Mouse (Mus musculus): ENCODE data around the gene Fam171a1. TPM values are rescaled to one million over a fixed set of nuclear protein-coding genes. Genes with fewer than 3 reads are reported as not detected.

The Fam171a1 gene
- polyA plus RNA-seq, 1 experiment from 2014 or later, result 31.2 TPM

DNA sequence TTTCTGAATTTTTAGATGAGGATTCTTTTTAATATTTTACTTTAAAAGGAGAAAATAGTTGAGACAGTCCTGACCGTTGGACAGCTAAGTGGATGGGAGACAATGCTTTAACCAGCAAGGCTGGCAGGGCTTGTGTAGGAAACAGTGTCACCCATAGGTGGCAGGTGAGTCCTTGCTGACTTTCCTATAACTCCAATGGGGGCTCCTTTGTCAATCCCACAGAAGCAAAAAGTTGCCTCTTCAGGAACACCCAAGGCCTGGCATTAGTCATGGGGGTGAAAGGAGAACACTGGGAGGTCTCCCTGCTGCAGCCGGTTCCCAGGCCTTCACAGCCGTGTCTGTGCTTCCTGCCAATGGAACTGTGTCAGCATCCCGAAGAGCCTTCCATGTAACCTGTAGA, 114.5 kb downstream of the Fam171a1 start:
- Histone ChIP-seq H3K4me1 (no peaks in the 10 kb centered on the region), H3K4me2 (replicated peaks) (no peak overlapping the region), H3K36me3 (peaks cover 22% of the 10 kb centered on the region), H3K27ac (replicated peaks) (no peak overlapping the region), H3K27me3 (no peaks in the 10 kb centered on the region), H3K9me3 (no peaks in the 10 kb centered on the region), H3K9ac (replicated peaks) (no peak overlapping the region), H3K4me3 (no peak overlapping the region)
- ATAC-seq (replicated peaks), result peak; percentile 60; the same call in 1 of the 2 replicates
- WGBS, result 77% methylated on average over 4 of the region's 4 CpGs

DNA sequence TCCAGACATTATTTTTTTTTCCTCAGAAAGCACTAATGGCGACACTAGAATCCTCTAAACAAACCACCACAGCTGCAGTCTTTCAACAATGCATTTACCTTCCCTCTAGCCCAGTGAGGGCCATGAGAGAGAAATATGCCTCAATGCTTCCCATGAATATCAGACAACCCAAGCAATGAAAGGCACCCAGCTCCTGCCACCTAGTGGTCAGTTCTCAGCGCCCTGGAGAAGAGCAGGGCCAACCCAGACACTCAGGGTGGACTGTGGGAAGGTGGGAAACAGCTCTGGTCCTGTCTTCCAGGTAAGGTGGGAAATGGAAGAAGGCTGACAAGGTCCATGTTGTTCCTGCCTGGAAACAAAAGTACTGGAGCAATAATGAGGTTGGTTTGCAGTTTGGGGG, 115.0 kb downstream of the Fam171a1 start:
- Histone ChIP-seq H3K9ac (replicated peaks) (no peak overlapping the region), H3K4me3 (no peak overlapping the region), H3K36me3 (peaks cover 22% of the 10 kb centered on the region), H3K9me3 (no peaks in the 10 kb centered on the region), H3K4me1 (no peaks in the 10 kb centered on the region), H3K27me3 (no peaks in the 10 kb centered on the region), H3K27ac (replicated peaks) (no peak overlapping the region), H3K4me2 (replicated peaks) (no peak overlapping the region)
- peak; percentile 61; the same call in 1 of the 2 replicates for ATAC-seq (replicated peaks)
- 20% methylated on average over 2 of the region's 2 CpGs for WGBS

DNA sequence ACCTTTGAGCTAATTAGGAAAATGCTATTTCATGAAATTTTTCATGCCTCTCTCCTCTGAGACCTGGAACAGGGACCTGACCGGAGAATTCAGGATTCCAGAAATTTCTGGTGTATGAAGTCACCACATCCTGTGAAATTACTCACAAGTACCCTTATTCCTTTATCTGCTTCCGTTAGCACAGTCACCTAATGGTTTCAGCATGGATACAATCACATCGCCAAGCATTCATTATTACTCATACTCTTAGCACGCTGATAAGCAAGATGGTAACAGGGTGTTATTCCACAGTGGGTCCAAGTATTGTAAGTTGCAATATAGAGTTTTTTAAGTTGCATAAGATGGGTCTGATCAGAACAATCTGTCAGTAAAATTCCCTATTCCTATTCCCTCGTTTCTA, 125.2 kb downstream of the Fam171a1 start:
- Histone ChIP-seq H3K27ac (replicated peaks) (no peak overlapping the region), H3K4me1 (no peaks in the 10 kb centered on the region), H3K9ac (replicated peaks) (no peak overlapping the region), H3K4me3 (no peak overlapping the region), H3K9me3 (no peaks in the 10 kb centered on the region), H3K27me3 (no peaks in the 10 kb centered on the region), H3K4me2 (replicated peaks) (no peak overlapping the region), H3K36me3 (no peaks in the 10 kb centered on the region)
- no peak for ATAC-seq (replicated peaks)
- 81% methylated on average over 5 of the region's 5 CpGs for WGBS

DNA sequence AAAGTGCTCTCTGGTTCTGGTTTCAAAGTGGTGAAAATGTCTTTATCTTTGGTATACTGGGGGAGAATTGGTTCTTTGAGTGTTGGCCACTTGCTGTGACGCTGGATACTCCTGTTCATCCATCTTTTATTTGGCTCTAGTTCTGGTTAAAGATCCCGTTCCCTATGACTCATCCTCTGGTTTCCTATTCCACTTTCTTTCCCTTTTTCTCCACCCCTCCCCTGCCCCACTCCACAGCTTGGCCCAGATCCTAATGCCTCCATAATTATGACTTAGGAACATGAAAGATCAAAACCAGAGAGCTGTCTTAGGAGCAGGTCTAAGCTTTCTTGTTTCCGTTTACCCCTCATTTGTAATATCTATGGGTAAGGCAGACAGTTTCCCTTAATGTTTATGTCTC, 130.2 kb downstream of the Fam171a1 start:
- H3K9me3 ChIP-seq, result no peaks in the 10 kb centered on the region
- no peak overlapping the region for H3K9ac ChIP-seq (replicated peaks)
- ATAC-seq (replicated peaks), result no peak
- H3K36me3 ChIP-seq, result no peaks in the 10 kb centered on the region
- H3K4me2 ChIP-seq (replicated peaks), result no peak overlapping the region
- 60% methylated on average over 3 of the region's 3 CpGs for WGBS
- no peaks in the 10 kb centered on the region for H3K27me3 ChIP-seq
- no peaks in the 10 kb centered on the region for H3K4me1 ChIP-seq
- H3K4me3 ChIP-seq, result no peak overlapping the region
- no peak overlapping the region for H3K27ac ChIP-seq (replicated peaks)

DNA sequence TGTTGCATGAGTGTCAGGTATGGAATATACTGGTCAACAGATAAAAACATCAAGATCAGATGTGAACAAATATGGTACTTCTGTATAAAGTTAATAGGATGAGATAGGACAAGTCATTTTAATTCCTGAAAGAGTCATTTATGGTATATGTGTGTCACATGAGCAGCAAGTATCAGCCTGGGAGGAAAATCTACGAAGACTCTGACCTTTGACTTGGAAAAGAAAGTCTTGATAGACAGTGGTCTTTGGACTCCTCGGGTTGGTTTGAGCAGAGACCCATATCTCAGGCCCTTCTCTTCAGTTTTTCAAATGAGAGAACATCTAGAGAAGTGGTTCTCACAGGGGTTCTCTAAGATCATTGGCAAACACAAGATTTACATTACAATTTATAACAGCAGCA, 137.3 kb downstream of the Fam171a1 start:
- 82% methylated on average over 2 of the region's 2 CpGs for WGBS
- no peak overlapping the region for H3K4me3 ChIP-seq
- H3K9me3 ChIP-seq, result no peaks in the 10 kb centered on the region
- no peak for ATAC-seq (replicated peaks)
- no peak overlapping the region for H3K27ac ChIP-seq (replicated peaks)
- no peaks in the 10 kb centered on the region for H3K4me1 ChIP-seq
- H3K9ac ChIP-seq (replicated peaks), result no peak overlapping the region
- H3K4me2 ChIP-seq (replicated peaks), result no peak overlapping the region
- H3K27me3 ChIP-seq, result no peaks in the 10 kb centered on the region
- H3K36me3 ChIP-seq, result no peaks in the 10 kb centered on the region

DNA sequence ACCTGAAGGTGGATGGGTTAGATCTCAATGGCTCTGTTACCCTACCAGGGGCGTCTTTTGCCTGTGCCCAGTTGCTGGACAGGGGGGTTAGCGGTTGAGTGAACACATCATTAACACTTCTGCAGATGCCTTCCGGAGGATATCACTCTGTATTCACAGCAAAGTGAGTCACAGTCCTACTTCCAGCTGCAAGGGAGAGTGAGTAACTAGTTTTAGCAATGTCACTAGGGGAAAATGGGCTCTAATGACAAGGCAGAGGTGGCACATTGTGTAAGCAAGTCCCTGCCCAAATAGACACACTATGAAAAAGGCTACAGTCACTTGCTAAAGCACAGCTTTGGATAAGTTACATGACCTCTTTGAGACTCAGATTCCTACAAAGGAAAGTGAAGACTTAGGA, 152.4 kb downstream of the Fam171a1 start:
- ATAC-seq (replicated peaks), result no peak
- 81% methylated on average over 3 of the region's 3 CpGs for WGBS

DNA sequence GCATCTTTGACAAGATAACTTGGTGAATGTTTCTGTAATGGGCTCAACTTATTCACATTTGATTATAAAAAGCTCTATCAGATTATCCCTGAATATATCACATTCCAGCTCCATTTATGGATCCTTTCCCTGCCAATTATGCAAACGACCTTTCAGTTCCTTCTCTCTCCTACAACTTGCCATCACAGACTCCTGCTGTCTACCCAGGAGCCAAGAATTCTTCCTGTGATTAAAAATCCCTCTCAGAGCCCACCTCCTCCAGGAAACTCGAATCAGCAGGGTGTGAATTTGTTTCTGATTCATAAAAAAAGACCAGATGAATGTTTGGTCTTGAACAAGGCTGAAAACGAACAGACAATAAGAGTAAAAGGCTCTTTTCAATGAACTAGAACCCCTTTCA, 153.9 kb downstream of the Fam171a1 start:
- Histone ChIP-seq H3K9me3 (no peaks in the 10 kb centered on the region), H3K4me1 (no peaks in the 10 kb centered on the region), H3K27ac (replicated peaks) (0 out of 2 replicates have a peak overlapping the region, but pooled peaks have one; percentile 14), H3K36me3 (no peaks in the 10 kb centered on the region), H3K4me2 (replicated peaks) (no peak overlapping the region), H3K9ac (replicated peaks) (no peak overlapping the region), H3K27me3 (no peaks in the 10 kb centered on the region), H3K4me3 (no peak overlapping the region)
- no peak for ATAC-seq (replicated peaks)
- 12% methylated on average over 3 of the region's 3 CpGs for WGBS

More for the DNA sequence above, 152.4 kb downstream of the Fam171a1 start:
- H3K36me3 ChIP-seq, result no peaks in the 10 kb centered on the region
- H3K4me2 ChIP-seq (replicated peaks), result no peak overlapping the region
- H3K9ac ChIP-seq (replicated peaks), result no peak overlapping the region
- H3K4me1 ChIP-seq, result no peaks in the 10 kb centered on the region
- H3K9me3 ChIP-seq, result no peaks in the 10 kb centered on the region
- H3K4me3 ChIP-seq, result no peak overlapping the region
- H3K27ac ChIP-seq (replicated peaks), result no peak overlapping the region
- no peaks in the 10 kb centered on the region for H3K27me3 ChIP-seq

DNA sequence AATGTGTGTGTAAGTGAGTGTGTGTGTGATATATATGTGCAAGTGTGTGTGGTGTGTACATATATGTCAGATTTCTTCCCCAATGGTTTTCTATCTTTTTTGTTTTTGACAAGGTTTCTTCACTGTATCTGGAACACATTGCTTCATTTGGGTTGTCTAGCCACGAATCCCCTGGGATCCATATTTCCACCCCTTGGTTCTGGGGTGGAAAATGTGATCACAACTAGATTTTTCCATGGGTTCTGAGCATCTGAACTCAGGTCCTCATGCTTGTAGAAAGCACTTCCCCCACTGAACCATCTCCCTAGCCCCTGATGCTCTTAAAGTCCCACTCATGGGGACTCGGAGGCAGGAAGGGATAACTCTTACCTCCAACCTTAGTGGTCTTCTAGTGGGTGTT, 159.3 kb downstream of the Fam171a1 start:
- ATAC-seq (replicated peaks), result no peak
- 94% methylated on average over 2 of the region's 2 CpGs for WGBS

DNA sequence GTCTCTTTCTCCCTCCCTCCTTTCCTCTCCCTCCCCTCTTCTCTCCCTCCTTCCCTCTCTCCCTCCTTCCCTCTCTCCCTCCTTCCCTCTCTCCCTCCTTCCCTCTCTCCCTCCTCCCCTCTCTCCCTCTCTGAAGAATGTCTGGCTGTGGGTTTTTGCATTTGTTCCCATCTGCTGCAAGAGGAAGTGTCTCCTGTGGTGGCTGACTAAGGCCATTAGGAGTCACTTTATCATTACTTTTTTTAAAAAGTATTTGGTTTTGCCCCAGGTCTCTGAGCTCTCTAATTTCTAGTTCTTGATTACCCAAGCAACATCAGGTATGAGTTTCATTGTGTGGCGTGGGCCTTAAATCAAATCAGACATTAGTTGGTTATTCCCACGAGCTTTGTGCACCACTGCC, 162.1 kb downstream of the Fam171a1 start:
- Histone ChIP-seq H3K27ac (replicated peaks) (no peak overlapping the region), H3K9ac (replicated peaks) (no peak overlapping the region), H3K4me3 (no peak overlapping the region), H3K4me2 (replicated peaks) (no peak overlapping the region), H3K9me3 (no peaks in the 10 kb centered on the region), H3K36me3 (no peaks in the 10 kb centered on the region), H3K4me1 (no peaks in the 10 kb centered on the region), H3K27me3 (no peaks in the 10 kb centered on the region)
- 84% methylated on average over 2 of the region's 2 CpGs for WGBS
- no peak for ATAC-seq (replicated peaks)

More for the DNA sequence above, 159.3 kb downstream of the Fam171a1 start:
- no peak overlapping the region for H3K4me2 ChIP-seq (replicated peaks)
- no peak overlapping the region for H3K4me3 ChIP-seq
- no peaks in the 10 kb centered on the region for H3K4me1 ChIP-seq
- no peak overlapping the region for H3K9ac ChIP-seq (replicated peaks)
- H3K27ac ChIP-seq (replicated peaks), result no peak overlapping the region
- H3K9me3 ChIP-seq, result no peaks in the 10 kb centered on the region
- no peaks in the 10 kb centered on the region for H3K36me3 ChIP-seq
- no peaks in the 10 kb centered on the region for H3K27me3 ChIP-seq

Small RNAs within 50 kb of the gene (microRNA-seq; reads per million reads assigned to microRNA genes)
- not detected for gene Gm27306

Other genes with a start within 250 kb of the Fam171a1 start
- 99.7 and 108 TPM in 2 replicates for gene Nmt2, start 170.0 kb downstream of the Fam171a1 start, polyA plus RNA-seq (2015; fragmentation: Nextera tagmentation; extraction: Ambion mirVana)
- 15.2 and 15.3 TPM in 2 replicates for gene Rpp38, start 218.4 kb downstream of the Fam171a1 start, polyA plus RNA-seq (2015; fragmentation: Nextera tagmentation; extraction: Ambion mirVana)
- gene Acbd7, start 221.9 kb downstream of the Fam171a1 start, polyA plus RNA-seq (2015; fragmentation: Nextera tagmentation; extraction: Ambion mirVana), result 0.91 and 1.3 TPM in 2 replicates

All from forebrain, embryonic 15.5 days (tissue).